Mouse (Mus musculus) effector memory CD4-positive, alpha-beta T cell, adult 7 months (primary cell): Measurements from ENCODE around the gene Rtl10. TPM values are rescaled to one million over a fixed set of nuclear protein-coding genes. Genes with fewer than 3 reads are reported as not detected.

Experiments
- polyA plus RNA-seq: library from polyadenylated mRNA; unstranded; fragments of 100-300 nt; shearing (Covaris generic); gene quantifications from one replicate; pipeline ENCODE4 v1.2.1, GENCODE M21; 2017

Gene Rtl10
- not detected for polyA plus RNA-seq

DNA sequence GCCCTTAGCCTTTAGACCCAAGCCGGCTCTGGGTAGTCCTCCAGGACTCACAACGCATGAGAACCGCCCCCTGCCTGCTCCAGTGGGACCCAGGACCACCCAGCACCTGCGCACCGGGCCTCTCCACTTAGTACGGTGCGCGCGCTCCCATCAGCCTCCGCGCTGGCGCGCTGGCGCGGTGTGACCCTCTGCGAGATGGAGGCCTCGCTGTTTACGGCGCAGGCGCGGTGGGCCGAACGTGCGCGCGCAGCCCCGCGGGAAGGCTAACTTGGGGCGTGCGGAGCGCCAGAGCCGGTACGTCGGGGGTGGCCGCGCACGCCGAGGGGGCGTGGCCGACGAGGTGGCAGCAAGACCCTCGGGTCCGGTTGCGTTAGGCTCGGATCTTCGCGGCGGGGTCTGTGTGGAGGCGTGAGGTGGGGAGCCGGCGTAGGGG is at the start of gene Rtl10, which contains the start of gene Gnb1l:
Gene Rtl10 (plus strand): TSS at position 344 of the 433 bp plus-strand sequence.
Gene Gnb1l (plus strand): TSS at position 156 of the 433 bp plus-strand sequence.

Other genes with a start within 250 kb of the Rtl10 start
- not detected for gene Gm49776, start 240.6 kb upstream of the Rtl10 start, polyA plus RNA-seq
- gene Dgcr8, start 209.7 kb upstream of the Rtl10 start, polyA plus RNA-seq: 8.3 TPM
- 29.2 TPM for gene Tango2, start 150.8 kb upstream of the Rtl10 start, polyA plus RNA-seq
- gene Arvcf, start 150.7 kb upstream of the Rtl10 start, polyA plus RNA-seq: 2.8 TPM
- 25.2 TPM for gene Txnrd2, start 72.5 kb upstream of the Rtl10 start, polyA plus RNA-seq
- 22.3 TPM for gene Comt, start 72.0 kb upstream of the Rtl10 start, polyA plus RNA-seq
- gene Gnb1l, start 188 bp upstream of the Rtl10 start, polyA plus RNA-seq: 12.2 TPM
- not detected for gene Tbx1, start 91.8 kb downstream of the Rtl10 start, polyA plus RNA-seq
- gene Gp1bb, start 123.5 kb downstream of the Rtl10 start, polyA plus RNA-seq: not detected
- gene Gm49601, start 127.5 kb downstream of the Rtl10 start, polyA plus RNA-seq: not detected
- gene Sept5, start 131.1 kb downstream of the Rtl10 start, polyA plus RNA-seq: 0.45 TPM